Mouse (Mus musculus): ENCODE measurements around the gene Vps25. TPM values are rescaled to one million over a fixed set of nuclear protein-coding genes. Genes with fewer than 3 reads are reported as not detected.

Gene Vps25
- total and polyA plus RNA-seq, 2 experiments = 35.6 to 122 TPM

- no peaks in the 10 kb centered on the region for H3K36me3 ChIP-seq (ENCODE audit: control insufficient read depth, insufficient read depth, low read length)
- H3K4me1 ChIP-seq (ENCODE audit: control insufficient read depth, insufficient read depth, low read length) = peaks cover 9% of the 10 kb centered on the region
- TF ChIP-seq CTCF (IDR thresholded peaks at IDR 0.05; ENCODE audit: low read depth, low read length) = no peak
- TF ChIP-seq POLR2A (IDR thresholded peaks at IDR 0.05; ENCODE audit: extremely low read depth, insufficient read depth, low read length) = no peak
- no peak overlapping the region for H3K9ac ChIP-seq (ENCODE audit: low read depth, low read length)
- no peak for DNase-seq (ENCODE audit: extremely low read depth, low read depth, low spot score)
- WGBS = 87% methylated on average over 4 of the region's 4 CpGs
- H3K4me3 ChIP-seq (ENCODE audit: insufficient read depth, low read depth, low read length) = no peak overlapping the region
- H3K79me2 ChIP-seq (ENCODE audit: control insufficient read depth, insufficient read depth, low read length) = no peaks in the 10 kb centered on the region
- H3K27ac ChIP-seq (replicated peaks; ENCODE audit: insufficient read depth, low read depth, low read length) = no peak overlapping the region
- H3K27me3 ChIP-seq (ENCODE audit: control insufficient read depth, insufficient read depth, low read length) = no peaks in the 10 kb centered on the region
Measured at GRCm38 (mm10) chr11:101275309-101275708, 21.8 kb downstream of the Vps25 start.

GRCm38 (mm10) chr11:101276319-101277070, 23.0 kb downstream of the Vps25 start:
- Histone ChIP-seq H3K27me3 (ENCODE audit: control insufficient read depth, insufficient read depth, low read length) (no peaks in the 10 kb centered on the region), H3K4me3 (ENCODE audit: insufficient read depth, low read depth, low read length) (no peak overlapping the region), H3K36me3 (ENCODE audit: control insufficient read depth, insufficient read depth, low read length) (no peaks in the 10 kb centered on the region), H3K4me1 (ENCODE audit: control insufficient read depth, insufficient read depth, low read length) (peaks cover 9% of the 10 kb centered on the region), H3K9ac (ENCODE audit: low read depth, low read length) (no peak overlapping the region), H3K27ac (replicated peaks; ENCODE audit: insufficient read depth, low read depth, low read length) (no peak overlapping the region), H3K79me2 (ENCODE audit: control insufficient read depth, insufficient read depth, low read length) (no peaks in the 10 kb centered on the region)
- 82% methylated on average over 27 of the region's 27 CpGs for WGBS
- no peak for DNase-seq (ENCODE audit: extremely low read depth, low read depth, low spot score)
- TF ChIP-seq CTCF (IDR thresholded peaks at IDR 0.05; ENCODE audit: low read depth, low read length) = no peak
- no peak for TF ChIP-seq POLR2A (IDR thresholded peaks at IDR 0.05; ENCODE audit: extremely low read depth, insufficient read depth, low read length)

GRCm38 (mm10) chr11:101277381-101278222, 24.1 kb downstream of the Vps25 start:
- H3K36me3 ChIP-seq (ENCODE audit: control insufficient read depth, insufficient read depth, low read length) = no peaks in the 10 kb centered on the region
- peaks cover 9% of the 10 kb centered on the region for H3K4me1 ChIP-seq (ENCODE audit: control insufficient read depth, insufficient read depth, low read length)
- H3K27me3 ChIP-seq (ENCODE audit: control insufficient read depth, insufficient read depth, low read length) = no peaks in the 10 kb centered on the region
- H3K27ac ChIP-seq (replicated peaks; ENCODE audit: insufficient read depth, low read depth, low read length) = peak overlapping the region; percentile 75
- peak overlapping the region; percentile 86 for H3K9ac ChIP-seq (ENCODE audit: low read depth, low read length)
- no peaks in the 10 kb centered on the region for H3K79me2 ChIP-seq (ENCODE audit: control insufficient read depth, insufficient read depth, low read length)
- DNase-seq (ENCODE audit: extremely low read depth, low read depth, low spot score) = peak; percentile 83
- H3K4me3 ChIP-seq (ENCODE audit: insufficient read depth, low read depth, low read length) = peak overlapping the region; percentile 92
- 26% methylated on average over 12 of the region's 12 CpGs for WGBS
- TF ChIP-seq CTCF (IDR thresholded peaks at IDR 0.05; ENCODE audit: low read depth, low read length) (no peak), POLR2A (IDR thresholded peaks at IDR 0.05; ENCODE audit: extremely low read depth, insufficient read depth, low read length) (no peak)

- DNase-seq (ENCODE audit: extremely low read depth, low read depth, low spot score) = peak; percentile 94
Measured at GRCm38 (mm10) chr11:101278223-101279192, 25.0 kb downstream of the Vps25 start, which contains the start of the genes Cntd1 and Coa3. Gene Cntd1 (plus strand): TSS chr11:101279012. Gene Coa3 (minus strand): TSS chr11:101279114.

GRCm38 (mm10) chr11:101279193-101279569, 25.7 kb downstream of the Vps25 start:
- no peak overlapping the region for H3K27ac ChIP-seq (replicated peaks; ENCODE audit: insufficient read depth, low read depth, low read length)
- no peak overlapping the region for H3K4me3 ChIP-seq (ENCODE audit: insufficient read depth, low read depth, low read length)
- 59% methylated on average over 14 of the region's 14 CpGs for WGBS
- H3K79me2 ChIP-seq (ENCODE audit: control insufficient read depth, insufficient read depth, low read length) = no peaks in the 10 kb centered on the region
- TF ChIP-seq POLR2A (IDR thresholded peaks at IDR 0.05; ENCODE audit: extremely low read depth, insufficient read depth, low read length) = no peak
- no peak for TF ChIP-seq CTCF (IDR thresholded peaks at IDR 0.05; ENCODE audit: low read depth, low read length)
- no peak for DNase-seq (ENCODE audit: extremely low read depth, low read depth, low spot score)
- H3K27me3 ChIP-seq (ENCODE audit: control insufficient read depth, insufficient read depth, low read length) = no peaks in the 10 kb centered on the region
- H3K36me3 ChIP-seq (ENCODE audit: control insufficient read depth, insufficient read depth, low read length) = no peaks in the 10 kb centered on the region
- no peak overlapping the region for H3K9ac ChIP-seq (ENCODE audit: low read depth, low read length)
- H3K4me1 ChIP-seq (ENCODE audit: control insufficient read depth, insufficient read depth, low read length) = peaks cover 9% of the 10 kb centered on the region

More at GRCm38 (mm10) chr11:101278223-101279192, 25.0 kb downstream of the Vps25 start, which contains the start of the genes Cntd1 and Coa3:
- H3K27ac ChIP-seq (replicated peaks; ENCODE audit: insufficient read depth, low read depth, low read length) = peak within 1 kb of the TSS; percentile 75
- no peaks in the 10 kb centered on the region for H3K36me3 ChIP-seq (ENCODE audit: control insufficient read depth, insufficient read depth, low read length)
- no peaks in the 10 kb centered on the region for H3K27me3 ChIP-seq (ENCODE audit: control insufficient read depth, insufficient read depth, low read length)
- TF ChIP-seq POLR2A (IDR thresholded peaks at IDR 0.05; ENCODE audit: extremely low read depth, insufficient read depth, low read length) = peak; percentile 64
- TF ChIP-seq CTCF (IDR thresholded peaks at IDR 0.05; ENCODE audit: low read depth, low read length) = peak; percentile 2; the same call in 1 of the 2 replicates
- H3K4me1 ChIP-seq (ENCODE audit: control insufficient read depth, insufficient read depth, low read length) = peaks cover 9% of the 10 kb centered on the region
- 4% methylated on average over 45 of the region's 45 CpGs for WGBS
- peak within 1 kb of the TSS; percentile 92 for H3K4me3 ChIP-seq (ENCODE audit: insufficient read depth, low read depth, low read length)
- peak within 1 kb of the TSS; percentile 86 for H3K9ac ChIP-seq (ENCODE audit: low read depth, low read length)
- no peaks in the 10 kb centered on the region for H3K79me2 ChIP-seq (ENCODE audit: control insufficient read depth, insufficient read depth, low read length)
